Mouse (Mus musculus): Measurements from ENCODE around the gene Thsd7b.

DNA sequence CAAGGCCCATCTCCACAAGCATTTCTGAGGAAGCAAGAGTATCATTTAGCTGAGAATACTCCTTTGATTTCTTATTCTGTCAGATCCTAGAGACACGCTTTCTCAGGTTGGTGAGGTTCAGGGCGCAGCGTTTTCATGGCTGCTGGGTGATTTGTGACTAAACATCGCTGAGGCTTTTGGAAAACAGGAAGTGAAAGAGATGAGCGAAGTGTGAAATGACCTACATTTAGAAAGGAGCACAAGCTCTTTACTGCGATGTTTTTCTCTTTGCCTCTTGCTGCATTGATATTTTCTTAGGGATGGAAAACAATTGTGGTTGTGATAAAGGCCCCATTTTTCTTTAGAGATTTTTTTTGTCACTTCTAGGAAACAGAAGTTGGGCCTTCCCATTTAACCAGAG, 351.4 kb downstream of the Thsd7b start:
- TF ChIP-seq GATA1 (IDR thresholded peaks at IDR 0.05; ENCODE audit: borderline replicate concordance, low read length) = no peak
- TF ChIP-seq FLI1 (IDR thresholded peaks at IDR 0.05; ENCODE audit: low read length) = no peak
